Mouse (Mus musculus) forebrain, embryonic 11.5 days (tissue): Measurements from ENCODE around the gene Fry. TPM values are rescaled to one million over a fixed set of nuclear protein-coding genes. Genes with fewer than 3 reads are reported as not detected.
A peak's percentile ranks its signal among the peaks of the same experiment; 100 is the strongest.

ENCODE experiments used
- ATAC-seq: fragments of 200-750 bp; cut with Nextera tagmentation; replicated peaks from 2 replicates; pipeline ENCODE4 v1.8.0; 2017; ENCODE audit warnings: moderate TSS enrichment; ENCODE audit not compliant: low FRiP score
- DNase-seq: peaks from one replicate; pipeline ENCODE4 v3.0.0-alpha.2; 2017; ENCODE audit warnings: low spot score
- H3K27ac ChIP-seq: fragments of 300-500 bp; sonication (generic); 2 replicates; pipeline ENCODE4 v1.5.1; 2014; ENCODE audit warnings: low read depth, low read length
- H3K27me3 ChIP-seq: fragments of 300-500 bp; sonication (generic); 2 replicates; pipeline ENCODE4 v1.6.1; 2014; ENCODE audit warnings: mild to moderate bottlenecking, low read length, mixed read lengths; ENCODE audit not compliant: control insufficient read depth, insufficient read depth
- H3K36me3 ChIP-seq: fragments of 300-500 bp; sonication (generic); 2 replicates; pipeline ENCODE4 v1.6.1; 2014; ENCODE audit warnings: mild to moderate bottlenecking, low read length, moderate library complexity, mixed read lengths; ENCODE audit not compliant: control insufficient read depth, insufficient read depth
- H3K4me1 ChIP-seq: fragments of 300-500 bp; sonication (generic); replicated peaks from 2 replicates; pipeline ENCODE4 v1.6.1; 2014; ENCODE audit warnings: low read length, mixed read lengths; ENCODE audit not compliant: control insufficient read depth, insufficient read depth
- H3K4me2 ChIP-seq: fragments of 300-500 bp; sonication (generic); 2 replicates; pipeline ENCODE4 v1.6.1; 2014; ENCODE audit warnings: low read depth, mild to moderate bottlenecking, low read length, moderate library complexity, mixed read lengths; ENCODE audit not compliant: severe bottlenecking
- H3K4me3 ChIP-seq: fragments of 300-500 bp; sonication (generic); 2 replicates; pipeline ENCODE4 v1.5.1; 2014; ENCODE audit warnings: low read depth, low read length
- H3K9ac ChIP-seq: fragments of 300-500 bp; sonication (generic); 2 replicates; pipeline ENCODE4 v1.6.1; 2014; ENCODE audit warnings: low read length
- H3K9me3 ChIP-seq: fragments of 300-500 bp; sonication (generic); 2 replicates; pipeline ENCODE4 v1.6.1; 2016; ENCODE audit warnings: low read length, mixed read lengths; ENCODE audit not compliant: control insufficient read depth
- WGBS: fragments of 180-500 bp; shearing (Covaris S2); extraction: QIAGEN DNeasy Blood & Tissue Kit; methylation state at CpG from one replicate; pipeline ENCODE4 v1.1.7; 2014; 5-methylcytosine and 5-hydroxymethylcytosine counted together
- polyA plus RNA-seq: library from polyadenylated mRNA; unstranded; fragments of >200 nt; fragmentation: Nextera tagmentation; extraction: Ambion mirVana; gene quantifications from 2 replicates; pipeline ENCODE4 v1.2.1, GENCODE M21; 2014

The Fry gene
- polyA plus RNA-seq, 1 experiment from 2014 or later, result 8.4 TPM

- no peak overlapping the region for H3K9ac ChIP-seq
- no peaks in the 10 kb centered on the region for H3K27me3 ChIP-seq
- no peak overlapping the region for H3K4me2 ChIP-seq
- no peak overlapping the region for H3K4me3 ChIP-seq
- no peaks in the 10 kb centered on the region for H3K4me1 ChIP-seq
- H3K9me3 ChIP-seq, result no peaks in the 10 kb centered on the region
- no peak overlapping the region for H3K27ac ChIP-seq
- H3K36me3 ChIP-seq, result no peaks in the 10 kb centered on the region
- no peak for DNase-seq
- 83% methylated on average over 7 of the region's 7 CpGs for WGBS
- no peak for ATAC-seq
Observed at GRCm38 (mm10) chr5:150287949-150288348, 169.5 kb downstream of the Fry start.

DNA sequence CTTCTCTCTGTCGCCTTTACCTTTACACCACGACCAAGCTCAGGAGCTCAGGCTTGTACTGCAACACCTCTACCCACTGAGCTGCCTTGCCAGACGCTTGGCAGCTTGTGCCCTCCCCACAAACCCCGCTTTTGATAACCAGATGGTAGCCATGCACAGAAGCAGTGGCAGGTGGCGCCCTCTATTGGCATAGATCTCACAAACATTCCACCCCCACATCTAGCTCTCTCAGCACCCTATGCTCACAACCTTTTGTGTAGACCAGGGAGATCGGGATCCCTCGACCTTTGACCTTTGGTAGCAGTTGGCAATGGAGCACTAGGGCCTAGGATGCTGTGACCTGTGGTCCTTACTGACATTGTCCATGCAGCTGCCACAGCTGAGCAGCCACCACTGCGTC is 171.2 kb downstream of the Fry start:
- Histone ChIP-seq H3K27me3 (no peaks in the 10 kb centered on the region), H3K9me3 (no peaks in the 10 kb centered on the region), H3K4me1 (no peaks in the 10 kb centered on the region), H3K27ac (no peak overlapping the region), H3K36me3 (no peaks in the 10 kb centered on the region), H3K4me3 (no peak overlapping the region), H3K9ac (no peak overlapping the region), H3K4me2 (no peak overlapping the region)
- DNase-seq (no peak), ATAC-seq (no peak)
- WGBS, result 73% methylated on average over 8 of the region's 8 CpGs

DNA sequence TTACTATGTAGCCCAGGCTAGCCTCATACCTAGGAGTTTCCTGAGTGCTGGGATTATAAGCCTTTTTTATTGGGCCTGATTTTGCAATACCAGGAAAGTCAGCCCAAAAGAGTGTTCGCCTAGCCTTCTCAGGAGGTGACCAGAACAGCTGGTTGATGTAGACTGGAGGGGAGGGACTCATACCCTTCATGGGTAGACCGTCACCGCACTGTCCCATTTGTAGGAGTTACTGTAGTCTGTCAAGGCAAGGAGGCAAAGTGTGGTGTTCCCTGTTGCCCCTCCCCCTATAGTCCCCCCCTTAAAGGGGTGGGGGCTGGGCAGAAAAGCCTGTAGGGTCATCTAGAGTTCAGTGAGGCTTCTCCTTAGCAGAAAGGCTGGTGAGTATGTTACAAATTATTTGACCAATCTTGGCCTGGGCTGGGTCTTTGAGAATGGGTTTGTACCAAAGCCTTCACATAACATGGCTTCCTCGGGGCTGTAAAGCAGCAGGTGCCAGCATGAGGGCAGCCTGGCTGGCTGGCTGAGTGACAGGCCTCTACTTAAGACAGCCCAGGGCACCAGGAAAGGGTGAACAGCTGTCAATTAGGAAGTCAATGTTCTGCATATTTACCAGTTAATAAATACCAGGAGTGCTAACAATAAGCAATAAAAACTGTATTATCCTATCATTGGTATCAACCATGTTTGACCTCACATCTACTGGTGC is 172.2 kb downstream of the Fry start:
- no peak overlapping the region for H3K4me3 ChIP-seq
- H3K9me3 ChIP-seq, result no peaks in the 10 kb centered on the region
- no peak overlapping the region for H3K4me2 ChIP-seq
- no peak overlapping the region for H3K9ac ChIP-seq
- peak; percentile 55 for ATAC-seq
- H3K36me3 ChIP-seq, result no peaks in the 10 kb centered on the region
- H3K27ac ChIP-seq, result no peak overlapping the region
- no peak for DNase-seq
- no peaks in the 10 kb centered on the region for H3K27me3 ChIP-seq
- H3K4me1 ChIP-seq, result no peaks in the 10 kb centered on the region
- 84% methylated on average over 4 of the region's 4 CpGs for WGBS

DNA sequence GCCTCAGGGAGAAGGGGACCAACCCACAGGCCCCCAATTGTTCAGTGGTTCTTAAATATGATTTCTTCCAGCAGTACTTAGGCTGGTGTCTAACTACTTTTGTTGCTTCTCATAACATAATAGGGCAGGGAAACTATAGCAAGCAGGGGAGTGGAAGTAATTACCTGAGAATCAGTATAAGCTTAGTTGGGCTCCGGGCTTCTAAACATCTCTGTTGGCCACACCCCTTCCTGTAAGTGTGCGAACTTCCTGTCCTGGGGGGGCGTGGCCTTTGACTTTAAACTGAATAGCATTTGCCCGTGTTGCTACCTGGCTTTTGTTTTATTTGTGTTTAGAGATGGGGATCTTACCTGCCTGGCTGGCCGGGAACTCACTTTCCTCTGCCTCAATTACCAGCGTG is 172.8 kb downstream of the Fry start:
- 86% methylated on average over 6 of the region's 6 CpGs for WGBS

DNA sequence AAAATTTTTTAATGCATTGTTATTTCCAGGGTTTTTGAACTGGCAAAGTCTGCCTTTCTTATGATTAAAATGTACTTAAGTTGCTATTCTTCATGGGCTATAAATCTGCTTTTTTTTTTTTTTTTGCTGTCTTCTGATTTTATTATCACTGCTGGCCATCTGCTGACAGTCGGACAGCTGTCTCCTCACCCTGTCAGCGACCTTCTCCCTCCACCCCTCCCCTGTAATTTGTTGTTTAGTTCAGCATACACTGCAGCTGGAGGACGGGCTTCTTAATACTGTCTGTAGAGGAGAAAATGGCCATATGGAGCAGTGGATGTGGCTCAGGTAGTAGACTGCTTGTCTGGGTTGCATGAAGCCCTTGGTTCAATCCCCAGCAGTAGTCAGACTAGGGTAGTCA is 173.7 kb downstream of the Fry start:
- Histone ChIP-seq H3K27me3 (no peaks in the 10 kb centered on the region), H3K9me3 (no peaks in the 10 kb centered on the region), H3K4me2 (no peak overlapping the region), H3K4me3 (no peak overlapping the region), H3K4me1 (no peaks in the 10 kb centered on the region), H3K9ac (no peak overlapping the region), H3K36me3 (no peaks in the 10 kb centered on the region), H3K27ac (no peak overlapping the region)
- ATAC-seq (no peak), DNase-seq (no peak)
- 78% methylated on average over 3 of the region's 3 CpGs for whole genome bisulfite sequencing

More for the DNA sequence above, 172.8 kb downstream of the Fry start:
- no peak overlapping the region for H3K9ac ChIP-seq
- H3K9me3 ChIP-seq, result no peaks in the 10 kb centered on the region
- H3K27ac ChIP-seq, result no peak overlapping the region
- ATAC-seq (peak; percentile 12; the same call in 1 of the 2 replicates), DNase-seq (no peak)
- no peaks in the 10 kb centered on the region for H3K27me3 ChIP-seq
- H3K4me2 ChIP-seq, result no peak overlapping the region
- no peak overlapping the region for H3K4me3 ChIP-seq
- H3K36me3 ChIP-seq, result no peaks in the 10 kb centered on the region
- H3K4me1 ChIP-seq, result no peaks in the 10 kb centered on the region

DNA sequence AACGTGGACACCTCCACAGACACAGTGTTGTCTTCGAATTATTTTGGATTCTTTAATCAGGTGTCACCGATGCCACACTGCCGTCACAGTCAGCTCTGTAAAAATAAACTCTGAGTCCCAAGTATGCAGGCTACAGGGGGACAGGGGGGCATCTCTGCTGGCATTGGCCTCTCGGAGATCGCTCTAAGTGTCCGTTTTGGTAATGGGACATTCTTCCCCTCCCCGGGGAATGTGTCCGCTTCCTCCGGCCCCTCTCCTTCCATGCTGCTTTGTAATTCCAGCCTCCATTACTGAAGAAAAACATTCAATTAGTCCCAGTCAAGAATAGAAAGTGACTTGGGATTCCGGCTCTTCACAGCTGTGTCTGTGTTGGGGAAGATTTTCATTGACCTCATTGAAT is 175.9 kb downstream of the Fry start:
- ATAC-seq (no peak), DNase-seq (no peak)
- Histone ChIP-seq H3K4me1 (no peaks in the 10 kb centered on the region), H3K27me3 (no peaks in the 10 kb centered on the region), H3K9ac (no peak overlapping the region), H3K27ac (no peak overlapping the region), H3K9me3 (no peaks in the 10 kb centered on the region), H3K4me2 (no peak overlapping the region), H3K36me3 (no peaks in the 10 kb centered on the region), H3K4me3 (no peak overlapping the region)
- 52% methylated on average over 11 of the region's 11 CpGs for WGBS

DNA sequence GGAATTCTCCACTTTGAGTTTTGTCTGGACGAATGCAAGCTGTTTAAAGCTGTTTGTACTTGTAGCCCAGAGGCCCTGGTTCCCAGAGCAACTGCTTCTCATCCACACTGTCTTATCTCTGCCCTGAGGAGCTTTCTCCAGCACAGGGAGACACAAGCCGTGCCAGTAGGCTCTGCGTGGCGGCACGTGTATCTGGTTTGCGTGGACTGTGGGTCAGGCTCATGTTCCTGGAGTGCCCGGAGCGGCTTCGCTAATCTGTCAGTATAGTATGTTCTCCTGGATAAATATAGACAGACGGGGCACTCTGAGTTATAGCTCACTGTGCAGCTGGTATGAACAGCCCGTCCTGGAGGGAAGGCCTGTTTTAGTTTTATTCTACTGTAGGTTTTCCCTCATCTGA is 176.7 kb downstream of the Fry start:
- no peak overlapping the region for H3K9ac ChIP-seq
- no peak for ATAC-seq
- no peak overlapping the region for H3K27ac ChIP-seq
- H3K4me3 ChIP-seq, result no peak overlapping the region
- DNase-seq, result no peak
- no peaks in the 10 kb centered on the region for H3K36me3 ChIP-seq
- H3K27me3 ChIP-seq, result no peaks in the 10 kb centered on the region
- H3K4me2 ChIP-seq, result no peak overlapping the region
- H3K4me1 ChIP-seq, result no peaks in the 10 kb centered on the region
- 83% methylated on average over 11 of the region's 11 CpGs for WGBS
- H3K9me3 ChIP-seq, result no peaks in the 10 kb centered on the region

GRCm38 (mm10) chr5:150298969-150299368 is 180.5 kb downstream of the Fry start:
- ATAC-seq (no peak), DNase-seq (no peak)
- no peak overlapping the region for H3K27ac ChIP-seq
- H3K4me1 ChIP-seq, result no peaks in the 10 kb centered on the region
- H3K9ac ChIP-seq, result no peak overlapping the region
- 86% methylated on average over 6 of the region's 6 CpGs for WGBS
- H3K27me3 ChIP-seq, result no peaks in the 10 kb centered on the region
- no peaks in the 10 kb centered on the region for H3K9me3 ChIP-seq
- no peak overlapping the region for H3K4me3 ChIP-seq
- no peak overlapping the region for H3K4me2 ChIP-seq
- H3K36me3 ChIP-seq, result no peaks in the 10 kb centered on the region

- H3K4me1 ChIP-seq, result no peaks in the 10 kb centered on the region
- no peaks in the 10 kb centered on the region for H3K36me3 ChIP-seq
- ATAC-seq, result no peak
- H3K27me3 ChIP-seq, result no peaks in the 10 kb centered on the region
- H3K4me3 ChIP-seq, result no peak overlapping the region
- 72% methylated on average over 2 of the region's 2 CpGs for WGBS
- no peaks in the 10 kb centered on the region for H3K9me3 ChIP-seq
- no peak overlapping the region for H3K9ac ChIP-seq
- H3K4me2 ChIP-seq, result no peak overlapping the region
- H3K27ac ChIP-seq, result no peak overlapping the region
- DNase-seq, result no peak
Observed at GRCm38 (mm10) chr5:150302123-150302522, 183.7 kb downstream of the Fry start.
